Mouse (Mus musculus) hindbrain, embryonic 13.5 days (tissue): Measurements from ENCODE around the gene Pramel1. TPM values are rescaled to one million over a fixed set of nuclear protein-coding genes. Genes with fewer than 3 reads are reported as not detected.
A peak's percentile ranks its signal among the peaks of the same experiment; 100 is the strongest.
"Not testable (repeated sequence)": the region's sequence is repeated elsewhere in the genome, so short reads cannot be mapped to it uniquely, and the experiment has no call there.

Experiments used
- ATAC-seq: fragments of 200-750 bp; cut with Nextera tagmentation; 2 replicates; pipeline ENCODE4 v1.8.0; 2017; ENCODE audit warnings: moderate TSS enrichment; ENCODE audit not compliant: low FRiP score
- H3K27ac ChIP-seq: fragments of 300-500 bp; sonication (generic); 2 replicates; pipeline ENCODE4 v1.5.1; 2015; ENCODE audit warnings: inconsistent platforms, mild to moderate bottlenecking, moderate library complexity
- H3K27me3 ChIP-seq: fragments of 300-500 bp; sonication (generic); 2 replicates; pipeline ENCODE4 v1.6.1; 2015; ENCODE audit warnings: mild to moderate bottlenecking, inconsistent platforms
- H3K36me3 ChIP-seq: fragments of 300-500 bp; sonication (generic); 2 replicates; pipeline ENCODE4 v1.6.1; 2015; ENCODE audit warnings: mild to moderate bottlenecking, inconsistent platforms
- H3K4me1 ChIP-seq: fragments of 300-500 bp; sonication (generic); replicated peaks from 2 replicates; pipeline ENCODE4 v1.6.1; 2015; ENCODE audit warnings: inconsistent platforms
- H3K4me2 ChIP-seq: fragments of 300-500 bp; sonication (generic); 2 replicates; pipeline ENCODE4 v1.6.1; 2015; ENCODE audit warnings: inconsistent platforms, mild to moderate bottlenecking, moderate library complexity
- H3K4me3 ChIP-seq: fragments of 300-500 bp; sonication (generic); 2 replicates; pipeline ENCODE4 v1.5.1; 2015; ENCODE audit warnings: mild to moderate bottlenecking, inconsistent platforms
- H3K9ac ChIP-seq: fragments of 300-500 bp; sonication (generic); 2 replicates; pipeline ENCODE4 v1.6.1; 2015; ENCODE audit warnings: mild to moderate bottlenecking, inconsistent platforms
- H3K9me3 ChIP-seq: fragments of 300-500 bp; sonication (generic); 2 replicates; pipeline ENCODE4 v1.6.1; 2016; ENCODE audit warnings: inconsistent platforms
- WGBS: fragments of 180-500 bp; shearing (Covaris S2); methylation state at CpG from one replicate; pipeline ENCODE4 v1.1.7; 2015; 5-methylcytosine and 5-hydroxymethylcytosine counted together
- polyA plus RNA-seq: library from polyadenylated mRNA; unstranded; fragments of >200 nt; fragmentation: Nextera tagmentation; extraction: Ambion mirVana; gene quantifications from 2 replicates; pipeline ENCODE4 v1.2.1, GENCODE M21; 2015

The Pramel1 gene
- polyA plus RNA-seq, result not detected in 2 replicates

DNA sequence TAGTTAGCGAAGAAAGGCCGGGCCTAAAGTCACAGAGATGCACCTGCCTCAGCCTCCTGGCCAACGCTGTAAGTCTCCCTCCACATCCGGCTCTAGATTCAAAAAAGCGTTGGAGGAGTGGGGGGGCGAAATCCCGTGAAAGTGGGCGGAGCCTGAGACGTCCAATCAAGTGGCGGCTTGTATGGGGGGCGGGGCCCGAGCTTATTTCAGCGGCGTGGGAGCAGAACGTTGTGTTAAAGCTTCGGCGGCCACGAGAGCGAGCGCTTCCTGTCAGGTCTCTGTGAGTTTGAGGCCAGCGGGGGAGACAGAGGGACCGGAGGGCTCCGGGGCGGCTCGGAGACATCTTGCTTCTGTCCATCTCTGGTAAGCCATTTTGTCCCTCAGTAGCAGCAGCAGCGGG lies at the start of gene Pramel1:
TSS of gene Pramel1 (plus strand) at position 248 of the 400 bp plus-strand sequence.
- H3K4me2 ChIP-seq, result no peak within 1 kb of the TSS
- H3K4me3 ChIP-seq, result no peak within 1 kb of the TSS
- H3K4me1 ChIP-seq, result no peaks in the 10 kb centered on the region
- no peak for ATAC-seq
- H3K27me3 ChIP-seq, result peaks cover 12% of the 10 kb centered on the region; the same call in 1 of the 2 replicates
- 81% methylated on average over 26 of the region's 26 CpGs for WGBS
- no peaks in the 10 kb centered on the region for H3K9me3 ChIP-seq
- no peak within 1 kb of the TSS for H3K27ac ChIP-seq
- no peak within 1 kb of the TSS for H3K9ac ChIP-seq
- H3K36me3 ChIP-seq, result no peaks in the 10 kb centered on the region

DNA sequence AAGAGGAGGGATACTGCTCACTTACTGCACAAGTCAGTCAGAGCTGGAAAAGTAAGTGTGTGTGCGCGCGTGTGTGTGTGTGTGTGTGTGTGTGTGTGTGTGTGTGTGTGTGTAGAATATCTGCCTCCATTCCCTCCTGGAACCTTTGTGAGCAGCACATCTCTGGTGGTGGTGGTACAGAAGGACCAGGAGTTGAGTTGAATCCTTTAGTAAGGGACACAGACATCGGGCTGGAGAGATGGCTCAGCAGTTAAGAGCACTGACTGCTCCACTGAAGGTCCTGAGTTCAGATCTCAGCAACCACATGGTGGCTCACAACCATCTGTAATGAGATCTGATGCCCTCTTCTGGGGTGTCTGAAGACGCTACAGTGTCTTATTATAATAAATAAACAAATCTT lies 48.7 kb upstream of the Pramel1 start:
- H3K27ac ChIP-seq, ATAC-seq, H3K4me2 ChIP-seq, H3K4me3 ChIP-seq, H3K36me3 ChIP-seq, H3K9ac ChIP-seq, H3K9me3 ChIP-seq: not testable (repeated sequence)
- H3K27me3 ChIP-seq, result peaks cover 33% of the 10 kb centered on the region
- WGBS, result 88% methylated on average over 5 of the region's 5 CpGs
- H3K4me1 ChIP-seq, result peaks cover 18% of the 10 kb centered on the region

DNA sequence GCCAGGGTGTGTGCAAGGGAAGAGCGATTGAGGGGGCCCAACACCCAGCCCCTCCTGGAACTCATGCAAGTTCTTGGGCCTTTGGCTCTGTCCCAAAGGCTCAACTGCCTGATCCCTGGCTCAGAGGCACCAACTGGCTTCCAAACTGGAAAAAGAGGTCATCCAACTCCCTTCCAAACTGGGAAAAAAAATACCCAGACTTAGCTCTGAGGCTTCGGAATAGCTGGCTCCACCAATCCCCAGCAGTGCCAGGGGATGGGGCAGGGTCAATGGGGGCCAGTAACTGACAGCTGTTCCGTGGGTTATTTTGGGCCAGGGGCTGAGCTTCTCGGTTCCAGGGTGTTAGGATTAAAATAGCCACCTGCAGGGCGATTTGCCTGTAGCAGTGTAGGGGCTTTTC lies 45.5 kb upstream of the Pramel1 start:
- Histone ChIP-seq H3K9me3 (no peaks in the 10 kb centered on the region), H3K27me3 (peaks cover 55% of the 10 kb centered on the region), H3K4me2 (no peak overlapping the region), H3K9ac (no peak overlapping the region), H3K4me1 (peaks cover 21% of the 10 kb centered on the region), H3K27ac (no peak overlapping the region), H3K4me3 (no peak overlapping the region), H3K36me3 (no peaks in the 10 kb centered on the region)
- no peak for ATAC-seq
- WGBS, result 25% methylated on average over 5 of the region's 5 CpGs

DNA sequence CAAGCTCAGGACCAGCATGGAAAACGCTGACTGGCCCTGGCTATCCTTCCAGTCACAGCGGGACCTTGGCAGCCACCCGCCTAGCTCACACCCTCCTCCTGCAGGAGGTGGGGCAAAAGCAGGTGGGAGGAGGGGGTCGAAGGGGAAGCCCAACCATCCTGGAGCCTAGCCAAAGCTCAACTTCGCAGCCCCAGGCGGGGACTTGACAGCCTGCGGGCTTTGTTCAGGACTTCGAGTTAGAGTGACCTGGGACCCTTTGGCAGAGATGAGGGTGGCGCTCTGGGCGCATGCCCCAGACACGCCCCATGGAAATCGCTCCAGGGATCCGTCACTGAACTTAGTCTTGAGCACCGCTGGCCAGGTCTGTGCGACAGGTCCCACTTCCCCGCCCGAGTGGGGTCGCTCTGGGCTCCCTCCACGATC lies 44.7 kb upstream of the Pramel1 start, which contains the start of gene Lrrc38:
TSS of gene Lrrc38 (plus strand) at position 274 of the 423 bp plus-strand sequence.
- Histone ChIP-seq H3K4me1 (peaks cover 21% of the 10 kb centered on the region), H3K9ac (peak within 1 kb of the TSS; percentile 76), H3K4me2 (peak within 1 kb of the TSS; percentile 98), H3K4me3 (peak within 1 kb of the TSS; percentile 60), H3K27me3 (peaks cover 59% of the 10 kb centered on the region), H3K9me3 (no peaks in the 10 kb centered on the region), H3K36me3 (no peaks in the 10 kb centered on the region), H3K27ac (no peak within 1 kb of the TSS)
- peak; percentile 68 for ATAC-seq
- WGBS, result under 1% methylated on average over 19 of the region's 19 CpGs

DNA sequence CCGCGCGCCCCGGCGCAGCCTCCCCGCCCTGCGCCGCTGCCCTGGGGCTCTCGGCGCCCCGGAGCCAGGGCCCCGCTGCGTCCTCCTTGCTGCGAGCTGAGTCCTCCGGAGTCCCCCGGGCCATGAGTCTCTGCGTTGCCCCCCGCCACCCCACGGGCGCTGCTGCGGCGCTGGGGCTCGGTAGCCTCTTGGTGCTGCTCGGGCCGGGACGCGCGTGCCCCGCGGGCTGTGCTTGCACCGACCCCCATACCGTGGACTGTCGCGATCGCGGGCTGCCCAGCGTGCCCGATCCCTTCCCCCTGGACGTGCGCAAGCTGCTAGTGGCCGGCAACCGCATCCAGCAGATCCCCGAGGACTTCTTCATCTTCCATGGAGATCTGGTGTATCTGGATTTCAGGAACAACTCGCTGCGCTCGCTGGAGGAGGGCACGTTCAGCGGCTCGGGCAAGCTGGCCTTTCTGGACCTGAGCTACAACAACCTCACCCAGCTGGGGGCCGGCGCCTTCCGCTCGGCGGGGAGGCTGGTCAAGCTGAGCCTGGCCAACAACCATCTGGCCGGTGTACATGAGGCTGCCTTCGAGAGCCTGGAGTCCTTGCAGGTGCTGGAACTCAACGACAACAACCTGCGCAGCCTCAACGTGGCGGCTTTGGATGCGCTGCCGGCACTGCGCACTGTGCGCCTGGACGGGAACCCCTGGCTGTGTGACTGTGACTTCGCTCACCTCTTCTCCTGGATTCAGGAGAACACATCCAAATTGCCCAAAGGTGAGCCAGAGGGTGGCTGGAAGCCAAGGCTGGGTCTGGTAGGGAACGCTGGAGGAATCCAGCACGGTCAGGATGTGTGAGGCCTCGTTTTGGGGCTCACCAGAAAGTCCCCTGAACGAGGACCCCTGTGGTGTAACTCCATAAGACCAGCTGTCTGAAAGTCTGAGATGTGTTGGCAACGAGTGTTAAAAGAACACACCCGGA lies 43.9 kb upstream of the Pramel1 start:
- Histone ChIP-seq H3K9ac (peak overlapping the region; percentile 76), H3K27ac (no peak overlapping the region), H3K4me1 (peaks cover 21% of the 10 kb centered on the region), H3K4me3 (peak overlapping the region; percentile 60), H3K27me3 (peaks cover 59% of the 10 kb centered on the region), H3K36me3 (no peaks in the 10 kb centered on the region), H3K4me2 (peak overlapping the region; percentile 98), H3K9me3 (no peaks in the 10 kb centered on the region)
- peak; percentile 55; the same call in 1 of the 2 replicates for ATAC-seq
- 4% methylated on average over 72 of the region's 72 CpGs for WGBS

DNA sequence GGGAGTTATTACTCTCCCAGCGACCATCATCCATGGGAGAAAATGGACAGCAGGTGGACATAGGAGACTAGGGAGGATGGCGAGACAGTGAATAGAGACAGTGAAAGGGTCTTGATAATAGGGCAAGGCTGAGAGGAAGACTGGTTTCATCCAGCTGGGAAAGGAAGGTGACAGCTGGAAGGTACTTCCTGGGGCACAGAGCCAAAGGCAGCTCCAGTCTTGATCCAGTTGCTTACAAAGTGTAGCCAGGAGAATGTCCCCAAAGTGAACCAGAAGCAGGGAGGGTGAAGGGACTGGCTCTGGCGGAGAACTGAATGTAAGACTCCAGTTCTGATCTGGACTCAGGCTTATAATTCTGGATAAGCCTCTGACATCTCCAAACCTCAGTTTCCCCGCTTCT lies 41.9 kb upstream of the Pramel1 start:
- Histone ChIP-seq H3K36me3 (no peaks in the 10 kb centered on the region), H3K4me3 (no peak overlapping the region), H3K4me1 (peaks cover 21% of the 10 kb centered on the region), H3K27me3 (peaks cover 58% of the 10 kb centered on the region), H3K9me3 (no peaks in the 10 kb centered on the region), H3K27ac (no peak overlapping the region), H3K4me2 (no peak overlapping the region), H3K9ac (no peak overlapping the region)
- 72% methylated on average over 4 of the region's 4 CpGs for WGBS
- ATAC-seq, result no peak

DNA sequence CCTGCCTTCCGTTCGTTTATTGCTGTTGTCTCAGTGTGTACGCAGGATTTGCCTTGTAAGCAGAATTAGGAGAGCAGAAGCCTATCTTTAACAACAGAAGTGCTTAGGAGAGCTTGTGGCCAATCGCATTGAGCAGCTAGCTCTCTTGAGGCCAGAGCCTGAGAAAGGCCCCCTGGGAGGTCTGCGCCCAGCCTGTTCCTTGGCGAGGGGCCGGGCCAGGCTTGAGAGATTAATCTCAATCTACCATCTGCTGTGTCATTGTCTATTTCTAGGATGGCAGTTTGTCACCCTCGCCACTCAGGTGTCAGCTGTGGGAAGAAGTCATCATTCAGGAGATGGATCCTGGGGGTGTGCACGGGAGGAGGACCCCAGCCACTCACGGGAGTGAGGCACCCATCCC lies 32.7 kb upstream of the Pramel1 start:
- Histone ChIP-seq H3K9ac (no peak overlapping the region), H3K4me3 (no peak overlapping the region), H3K9me3 (no peaks in the 10 kb centered on the region), H3K27ac (no peak overlapping the region), H3K4me1 (peaks cover 9% of the 10 kb centered on the region; the same call in 1 of the 2 replicates), H3K4me2 (no peak overlapping the region), H3K36me3 (no peaks in the 10 kb centered on the region), H3K27me3 (no peaks in the 10 kb centered on the region)
- 51% methylated on average over 10 of the region's 10 CpGs for WGBS
- no peak for ATAC-seq

DNA sequence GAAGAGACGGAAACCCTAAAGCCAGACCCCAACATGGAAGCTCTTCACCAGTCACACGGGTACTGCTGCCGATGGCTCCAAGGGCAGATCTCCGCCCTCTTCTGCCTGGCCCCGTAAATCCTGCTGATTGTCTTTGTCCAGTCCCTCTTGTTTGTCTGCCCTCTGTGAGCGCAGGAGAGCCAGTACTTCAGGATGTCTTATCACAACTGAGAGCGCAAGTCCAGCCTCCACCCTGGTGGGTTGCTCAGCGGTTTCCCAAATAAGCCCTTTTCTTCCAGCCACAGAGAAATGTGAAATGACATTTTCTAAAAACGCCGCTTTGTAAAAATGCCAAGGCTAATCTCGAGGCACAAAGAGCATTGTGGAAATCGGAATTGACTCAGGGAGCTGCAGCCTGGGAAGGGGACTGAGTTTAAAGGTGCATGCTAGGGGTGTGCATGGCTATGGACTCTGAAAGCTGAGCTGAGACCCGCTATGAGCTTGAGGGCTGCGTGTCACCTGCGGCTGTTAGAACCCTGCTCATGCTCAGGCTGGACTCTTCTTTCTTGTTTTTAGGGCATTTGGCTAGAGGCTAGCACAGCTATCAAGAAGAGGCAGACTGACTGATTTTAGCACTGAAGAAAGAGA lies 27.7 kb upstream of the Pramel1 start:
- 0 out of 2 replicates have a peak, but pooled peaks cover 4% of the 10 kb centered on the region for H3K27me3 ChIP-seq
- H3K4me3 ChIP-seq, result no peak overlapping the region
- WGBS, result 46% methylated on average over 15 of the region's 15 CpGs
- no peak overlapping the region for H3K4me2 ChIP-seq
- ATAC-seq, result no peak
- H3K9me3 ChIP-seq, result no peaks in the 10 kb centered on the region
- H3K9ac ChIP-seq, result no peak overlapping the region; the same call in 1 of the 2 replicates
- H3K36me3 ChIP-seq, result no peaks in the 10 kb centered on the region
- H3K27ac ChIP-seq, result no peak overlapping the region
- H3K4me1 ChIP-seq, result peaks cover 8% of the 10 kb centered on the region; the same call in 1 of the 2 replicates

DNA sequence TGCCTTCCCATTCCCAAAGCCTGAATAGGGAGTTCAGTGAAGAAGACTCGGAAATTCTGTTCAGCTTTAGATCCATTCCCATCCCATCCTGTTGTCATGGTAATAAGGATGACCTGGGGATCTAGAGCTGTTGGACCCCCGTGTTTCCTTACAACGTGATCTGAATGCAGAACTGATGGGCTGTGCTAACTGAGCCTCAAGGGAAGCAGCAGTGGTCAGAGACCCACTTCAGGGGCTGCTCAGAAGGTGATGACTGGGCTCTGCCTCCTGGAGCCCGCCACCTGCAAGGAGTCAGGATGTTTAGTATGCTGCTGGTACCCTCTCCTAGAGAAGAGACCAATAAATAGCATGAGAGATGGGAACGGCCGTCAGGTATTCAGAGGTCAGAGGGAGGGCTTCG lies 14.7 kb upstream of the Pramel1 start:
- Histone ChIP-seq H3K4me2 (peak overlapping the region; percentile 43), H3K9ac (0 out of 2 replicates have a peak overlapping the region, but pooled peaks have one; percentile 35), H3K4me3 (no peak overlapping the region), H3K9me3 (no peaks in the 10 kb centered on the region), H3K27ac (peak overlapping the region; percentile 56), H3K36me3 (no peaks in the 10 kb centered on the region), H3K27me3 (peaks cover 4% of the 10 kb centered on the region; the same call in 1 of the 2 replicates), H3K4me1 (peaks cover 18% of the 10 kb centered on the region)
- peak; percentile 59 for ATAC-seq
- WGBS, result 22% methylated on average over 7 of the region's 7 CpGs

DNA sequence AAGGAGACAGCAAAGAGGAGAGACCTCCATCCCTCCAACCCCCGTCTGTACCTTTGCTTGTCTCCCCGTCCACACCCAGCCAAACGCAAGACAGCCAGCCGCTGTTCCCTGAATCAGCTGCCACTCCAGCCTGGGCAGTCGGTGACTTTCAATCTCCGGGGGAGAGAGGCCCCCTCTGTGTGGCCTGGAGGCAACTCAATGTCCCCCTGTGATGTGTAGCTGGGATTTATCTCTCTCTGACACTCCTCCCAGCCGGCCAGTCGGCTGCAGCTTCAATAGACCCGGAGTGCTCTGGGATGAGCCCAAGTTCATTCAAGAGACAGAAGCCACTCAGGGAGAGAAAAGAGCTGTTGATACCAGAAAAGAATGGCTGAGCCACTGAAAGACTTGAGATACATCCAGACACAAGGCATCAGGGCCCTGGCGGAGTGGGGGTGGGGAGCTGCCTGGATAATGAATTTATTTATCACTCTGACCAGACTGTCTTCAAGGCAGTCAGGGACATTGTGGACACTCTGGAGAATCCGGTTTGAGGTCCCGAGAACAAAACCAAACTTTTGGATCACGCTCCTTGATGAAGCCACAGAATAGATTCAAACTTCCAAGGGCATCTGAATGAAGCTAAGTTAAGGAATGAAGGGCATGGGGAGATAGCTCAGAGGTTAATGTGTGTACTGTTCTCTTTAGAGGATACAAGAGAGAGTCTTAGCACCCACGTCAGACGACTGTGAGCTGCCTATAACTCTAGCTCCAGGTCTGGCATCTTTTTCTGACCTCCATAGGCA lies 14.1 kb upstream of the Pramel1 start:
- H3K27ac ChIP-seq, result peak overlapping the region; percentile 56
- 0 out of 2 replicates have a peak overlapping the region, but pooled peaks have one; percentile 35 for H3K9ac ChIP-seq
- 11% methylated on average over 15 of the region's 15 CpGs for WGBS

DNA sequence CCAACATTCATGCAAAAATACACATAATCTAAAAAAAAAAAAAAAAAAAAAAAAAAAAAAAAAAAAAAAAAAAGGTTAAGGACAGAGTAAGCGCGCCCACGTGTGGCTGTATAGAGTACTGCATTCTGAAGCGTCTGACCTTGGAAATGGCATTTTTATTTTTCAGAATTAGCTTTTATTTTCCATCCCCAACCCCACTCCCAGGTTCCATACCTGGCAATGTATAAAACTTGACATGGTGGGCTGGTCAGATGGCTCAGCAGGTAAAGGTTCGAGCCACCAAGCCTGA lies 13.6 kb upstream of the Pramel1 start:
- Histone ChIP-seq H3K4me1 (peaks cover 18% of the 10 kb centered on the region), H3K27ac (no peak overlapping the region), H3K36me3 (no peaks in the 10 kb centered on the region), H3K27me3 (peaks cover 4% of the 10 kb centered on the region; the same call in 1 of the 2 replicates), H3K4me3 (no peak overlapping the region), H3K9me3 (no peaks in the 10 kb centered on the region), H3K4me2 (no peak overlapping the region), H3K9ac (no peak overlapping the region)
- no peak for ATAC-seq
- WGBS, result 1% methylated on average over 5 of the region's 5 CpGs

More for the DNA sequence above, 14.1 kb upstream of the Pramel1 start:
- no peak overlapping the region for H3K4me3 ChIP-seq
- no peaks in the 10 kb centered on the region for H3K9me3 ChIP-seq
- peak; percentile 81 for ATAC-seq
- H3K36me3 ChIP-seq, result no peaks in the 10 kb centered on the region
- H3K4me1 ChIP-seq, result peaks cover 18% of the 10 kb centered on the region
- peaks cover 4% of the 10 kb centered on the region; the same call in 1 of the 2 replicates for H3K27me3 ChIP-seq
- peak overlapping the region; percentile 43 for H3K4me2 ChIP-seq
